Mouse (Mus musculus) olfactory bulb, adult 2 months (tissue): Measurements from ENCODE around the gene Tenm2.

Experiments used
- CTCF ChIP-seq: fragments of 200-500 bp; IDR thresholded peaks from 2 replicates; pipeline ENCODE4 v1.5.1; 2012; ENCODE audit warnings: low read depth, mild to moderate bottlenecking, low read length, moderate library complexity; ENCODE audit not compliant: insufficient read depth
- POLR2A ChIP-seq: fragments of 200-500 bp; IDR thresholded peaks from 2 replicates; pipeline ENCODE4 v1.6.1; 2012; ENCODE audit warnings: mild to moderate bottlenecking, low read depth, low read length, moderate library complexity; ENCODE audit not compliant: insufficient read depth

- TF ChIP-seq CTCF = no peak
- TF ChIP-seq POLR2A = no peak
Observed at GRCm38 (mm10) chr11:36446351-36446750, 789.4 kb downstream of the Tenm2 start.
